8 mouse cellular contexts compared by ENCODE assay signal in genomic region chr8:70540013-70540506, GRCm38 (mm10). TPM values are rescaled to one million over a fixed set of nuclear protein-coding genes. Genes with fewer than 3 reads are reported as not detected.
DNase-seq lines count a peak whose midpoint lies in the region; ATAC-seq and TF ChIP-seq lines count a peak whose summit lies in the region.

No protein-coding gene starts in this region.

- peaks cover 21% of the 10 kb centered on the region; the same call in 1 of the 2 replicates for H3K4me1 ChIP-seq in kidney, adult 2 months (ENCODE audit: control insufficient read depth, insufficient read depth, low read length)
- H3K4me1 ChIP-seq in cortical plate, adult 2 months (ENCODE audit: control insufficient read depth, insufficient read depth, low read length), result peaks cover 6% of the 10 kb centered on the region; the same call in 1 of the 2 replicates
- H3K4me1 ChIP-seq in hindbrain, embryonic 13.5 days (replicated peaks), result peaks cover 51% of the 10 kb centered on the region
- H3K4me1 ChIP-seq in midbrain, embryonic 11.5 days (ENCODE audit: control insufficient read depth, insufficient read depth, low read length), result peaks cover 20% of the 10 kb centered on the region

- no peak for DNase-seq in kidney, adult 2 months
- no peak for DNase-seq in kidney, postnatal 36 days
- DNase-seq in midbrain, embryonic 11.5 days (ENCODE audit: low spot score, missing footprints), result no peak
- no peak for DNase-seq in frontal cortex, adult 2 months (ENCODE audit: extremely low spot score in 1 of 2, low spot score in 1 of 2)
- DNase-seq in adrenal gland, adult 18-20 months (ENCODE audit: low spot score in 2 of 2), result no peak
- no peak for DNase-seq in kidney, adult 11 months

- ATAC-seq in hindbrain, embryonic 13.5 days (ENCODE audit: low FRiP score), result no peak
- no peak for ATAC-seq in midbrain, embryonic 11.5 days (ENCODE audit: low FRiP score)

- H3K9me3 ChIP-seq in hindbrain, embryonic 13.5 days, result no peaks in the 10 kb centered on the region
- no peaks in the 10 kb centered on the region for H3K9me3 ChIP-seq in midbrain, embryonic 11.5 days (ENCODE audit: control insufficient read depth, low read length)

- no peak for TF ChIP-seq POLR2A in kidney, adult 2 months (IDR thresholded peaks at IDR 0.05; ENCODE audit: low read depth, low read length)
- TF ChIP-seq POLR2A in cortical plate, adult 2 months (IDR thresholded peaks at IDR 0.05; ENCODE audit: extremely low read depth, insufficient read depth, low read length), result no peak

- peak overlapping the region; percentile 88 for H3K9ac ChIP-seq in hindbrain, embryonic 13.5 days
- H3K9ac ChIP-seq in midbrain, embryonic 11.5 days (ENCODE audit: low read length), result peak overlapping the region; percentile 90

- no peak for TF ChIP-seq CTCF in kidney, adult 2 months (conservative IDR thresholded peaks at IDR 0.05; ENCODE audit: insufficient read depth, insufficient read length, low read depth, low read length)
- TF ChIP-seq CTCF in cortical plate, adult 2 months (IDR thresholded peaks at IDR 0.05; ENCODE audit: extremely low read depth, insufficient read depth, low read length), result no peak

- WGBS in kidney, adult 2 months, result 2% methylated on average over 4 of the region's 4 CpGs
- WGBS in hindbrain, embryonic 13.5 days, result 19% methylated on average over 4 of the region's 4 CpGs
- 12% methylated on average over 4 of the region's 4 CpGs for WGBS in midbrain, embryonic 11.5 days

- no peaks in the 10 kb centered on the region for H3K27me3 ChIP-seq in kidney, adult 2 months (replicated peaks; ENCODE audit: control insufficient read depth, insufficient read depth, low read length)
- no peaks in the 10 kb centered on the region for H3K27me3 ChIP-seq in hindbrain, embryonic 13.5 days
- H3K27me3 ChIP-seq in midbrain, embryonic 11.5 days (ENCODE audit: control insufficient read depth, insufficient read depth, low read length), result no peaks in the 10 kb centered on the region

- H3K36me3 ChIP-seq in kidney, adult 2 months (ENCODE audit: control insufficient read depth, insufficient read depth, low read length), result no peaks in the 10 kb centered on the region
- peaks cover 26% of the 10 kb centered on the region for H3K36me3 ChIP-seq in hindbrain, embryonic 13.5 days
- peaks cover 6% of the 10 kb centered on the region; the same call in 1 of the 2 replicates for H3K36me3 ChIP-seq in midbrain, embryonic 11.5 days (ENCODE audit: control insufficient read depth, insufficient read depth, low read length)

- peak overlapping the region; percentile 79 for H3K4me3 ChIP-seq in kidney, adult 2 months (ENCODE audit: insufficient read depth, low read depth, low read length)
- H3K4me3 ChIP-seq in cortical plate, adult 2 months (ENCODE audit: insufficient read depth, low read length), result peak overlapping the region; percentile 43
- H3K4me3 ChIP-seq in hindbrain, embryonic 13.5 days, result peak overlapping the region; percentile 83
- peak overlapping the region; percentile 78 for H3K4me3 ChIP-seq in midbrain, embryonic 11.5 days (ENCODE audit: low read depth, low read length)

- H3K27ac ChIP-seq in kidney, adult 2 months (ENCODE audit: insufficient read depth, low read depth, low read length), result peak overlapping the region; percentile 77
- H3K27ac ChIP-seq in cortical plate, adult 2 months (ENCODE audit: insufficient read depth, low read length), result 0 out of 2 replicates have a peak overlapping the region, but pooled peaks have one; percentile 16
- peak overlapping the region; percentile 95 for H3K27ac ChIP-seq in hindbrain, embryonic 13.5 days
- no peak overlapping the region for H3K27ac ChIP-seq in midbrain, embryonic 11.5 days (ENCODE audit: low read depth, low read length)

- H3K4me2 ChIP-seq in hindbrain, embryonic 13.5 days, result peak overlapping the region; percentile 96
- peak overlapping the region; percentile 91 for H3K4me2 ChIP-seq in midbrain, embryonic 11.5 days

RNA-seq across cellular contexts. Expression of gene Ell, which starts 0.8 kb away (rescaled TPM):
- 16.4 and 18.1 TPM in 2 replicates for polyA plus RNA-seq in kidney, adult 2 months (2012; rRNA removed)
- polyA plus RNA-seq in cortical plate, adult 2 months (2012; rRNA removed), result 23.8 and 23.9 TPM in 2 replicates
- 16.3 and 17.2 TPM in 2 replicates for polyA plus RNA-seq in hindbrain, embryonic 13.5 days (2015; fragmentation: Nextera tagmentation; extraction: Ambion mirVana)
- polyA plus RNA-seq in midbrain, embryonic 11.5 days (2014; fragmentation: Nextera tagmentation; extraction: Ambion mirVana), result 13.0 TPM in 2 replicates
- polyA plus RNA-seq in frontal cortex, adult 2 months (2012; rRNA removed), result 25.1 and 25.6 TPM in 2 replicates
- total RNA-seq in adrenal gland, adult 18-20 months (2021), result 10 to 100 TPM; 23.1 to 26.6 TPM

RNA-seq across cellular contexts. Expression of gene Kxd1, which starts 12.3 kb away (rescaled TPM):
- 151 TPM in 2 replicates for polyA plus RNA-seq in kidney, adult 2 months (2012; rRNA removed)
- polyA plus RNA-seq in cortical plate, adult 2 months (2012; rRNA removed), result 61.0 and 64.4 TPM in 2 replicates
- 47.7 and 50.5 TPM in 2 replicates for polyA plus RNA-seq in hindbrain, embryonic 13.5 days (2015; fragmentation: Nextera tagmentation; extraction: Ambion mirVana)
- polyA plus RNA-seq in midbrain, embryonic 11.5 days (2014; fragmentation: Nextera tagmentation; extraction: Ambion mirVana), result 48.0 and 50.0 TPM in 2 replicates
- 60.6 and 61.4 TPM in 2 replicates for polyA plus RNA-seq in frontal cortex, adult 2 months (2012; rRNA removed)
- 10 to 100 TPM; 68.1 to 76.3 TPM for total RNA-seq in adrenal gland, adult 18-20 months (2021)

RNA-seq across cellular contexts. Expression of gene Fkbp8, which starts 12.5 kb away (rescaled TPM):
- 320 and 410 TPM in 2 replicates for polyA plus RNA-seq in kidney, adult 2 months (2012; rRNA removed)
- 592 and 612 TPM in 2 replicates for polyA plus RNA-seq in cortical plate, adult 2 months (2012; rRNA removed)
- 385 and 391 TPM in 2 replicates for polyA plus RNA-seq in hindbrain, embryonic 13.5 days (2015; fragmentation: Nextera tagmentation; extraction: Ambion mirVana)
- polyA plus RNA-seq in midbrain, embryonic 11.5 days (2014; fragmentation: Nextera tagmentation; extraction: Ambion mirVana), result 203 and 215 TPM in 2 replicates
- polyA plus RNA-seq in frontal cortex, adult 2 months (2012; rRNA removed), result 560 and 609 TPM in 2 replicates
- 100 to 1,000 TPM; 257 to 332 TPM for total RNA-seq in adrenal gland, adult 18-20 months (2021)

RNA-seq across cellular contexts. Expression of gene Uba52, which starts 29.5 kb away (rescaled TPM):
- 620 and 835 TPM in 2 replicates for polyA plus RNA-seq in kidney, adult 2 months (2012; rRNA removed)
- polyA plus RNA-seq in cortical plate, adult 2 months (2012; rRNA removed), result 851 and 918 TPM in 2 replicates
- 715 and 758 TPM in 2 replicates for polyA plus RNA-seq in hindbrain, embryonic 13.5 days (2015; fragmentation: Nextera tagmentation; extraction: Ambion mirVana)
- polyA plus RNA-seq in midbrain, embryonic 11.5 days (2014; fragmentation: Nextera tagmentation; extraction: Ambion mirVana), result 774 and 852 TPM in 2 replicates
- polyA plus RNA-seq in frontal cortex, adult 2 months (2012; rRNA removed), result 901 and 1,108 TPM in 2 replicates
- 1,000 to 10,000 TPM; 1,449 to 1,570 TPM for total RNA-seq in adrenal gland, adult 18-20 months (2021)

RNA-seq across cellular contexts. Expression of gene Rex1bd, which starts 33.5 kb away (rescaled TPM):
- polyA plus RNA-seq in kidney, adult 2 months (2012; rRNA removed), result 161 and 177 TPM in 2 replicates
- 201 and 206 TPM in 2 replicates for polyA plus RNA-seq in cortical plate, adult 2 months (2012; rRNA removed)
- polyA plus RNA-seq in hindbrain, embryonic 13.5 days (2015; fragmentation: Nextera tagmentation; extraction: Ambion mirVana), result 147 and 148 TPM in 2 replicates
- polyA plus RNA-seq in midbrain, embryonic 11.5 days (2014; fragmentation: Nextera tagmentation; extraction: Ambion mirVana), result 126 and 129 TPM in 2 replicates
- polyA plus RNA-seq in frontal cortex, adult 2 months (2012; rRNA removed), result 197 and 210 TPM in 2 replicates
- 100 to 1,000 TPM; 155 to 174 TPM for total RNA-seq in adrenal gland, adult 18-20 months (2021)
